Mouse (Mus musculus) G1E-ER4 (cell line): Measurements from ENCODE around the gene Fbxl21. TPM values are rescaled to one million over a fixed set of nuclear protein-coding genes. Genes with fewer than 3 reads are reported as not detected.

ENCODE experiments used
- GATA1 ChIP-seq: IDR thresholded peaks from one replicate; pipeline ENCODE4 v1.8.0; 2012; ENCODE audit warnings: low read length, inconsistent platforms
- polyA plus RNA-seq: library from polyadenylated mRNA; stranded (reverse); fragments of >175 nt; gene quantifications from 2 replicates; pipeline ENCODE4 v1.2.3, GENCODE M21; 2012

Fbxl21 gene
- polyA plus RNA-seq, 1 experiment, result not detected

DNA sequence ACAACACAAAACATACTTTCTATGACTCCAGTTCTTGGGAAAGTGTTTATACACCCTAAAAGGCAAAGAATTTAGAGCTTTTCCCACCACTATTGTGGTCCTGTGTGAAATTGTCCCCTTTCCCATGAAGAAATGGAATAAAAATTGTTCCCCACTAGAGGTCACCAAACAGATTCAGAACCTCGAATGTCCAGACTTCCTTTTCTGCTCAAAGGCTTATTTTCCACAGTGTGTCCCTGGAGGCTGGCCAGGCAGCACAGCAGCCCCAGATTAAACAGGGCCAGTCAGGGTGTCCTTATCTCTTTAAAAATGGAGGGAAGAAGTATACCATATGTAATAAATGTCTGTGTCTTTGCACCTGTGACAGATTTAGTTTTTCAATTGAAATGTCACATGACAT lies 33.7 kb downstream of the Fbxl21 start:
- no peak for TF ChIP-seq GATA1

DNA sequence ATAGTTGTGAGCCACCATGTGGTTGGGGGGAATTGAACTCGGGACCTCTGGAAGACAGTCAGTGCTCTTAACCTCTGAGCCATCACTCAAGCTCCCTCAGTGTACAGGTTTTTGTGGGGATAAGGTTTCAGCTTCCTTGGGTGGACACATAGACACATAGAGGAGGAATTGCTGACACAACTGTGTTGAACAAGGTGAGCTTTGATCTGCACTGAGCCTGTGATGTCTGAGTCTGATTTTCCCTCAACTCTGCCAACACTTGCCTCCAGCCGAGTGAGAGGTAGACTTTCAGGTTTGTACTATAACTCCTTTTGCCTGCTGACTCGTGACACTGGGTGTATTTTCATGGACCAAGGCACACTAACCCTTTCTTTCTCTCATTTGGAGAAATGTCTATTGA lies 34.4 kb downstream of the Fbxl21 start:
- TF ChIP-seq GATA1, result no peak

DNA sequence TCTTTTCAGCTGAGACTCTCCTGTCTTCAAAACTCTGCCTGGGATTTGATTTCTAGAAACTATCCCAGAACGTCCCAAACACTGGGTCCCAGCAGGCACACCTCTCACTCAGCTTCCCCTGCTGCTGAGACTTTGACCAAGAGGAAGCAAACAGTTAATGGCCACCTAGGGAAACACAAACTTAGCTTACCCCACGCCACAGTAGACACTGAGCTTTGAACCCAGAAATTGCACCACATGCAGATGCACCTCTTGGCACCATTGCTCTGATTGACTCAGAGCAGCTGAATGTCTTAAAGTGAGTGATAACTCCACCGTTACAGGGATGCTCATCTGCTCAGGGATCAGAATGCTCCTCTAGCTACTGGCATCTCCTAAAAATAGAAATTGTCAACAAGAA lies 36.5 kb downstream of the Fbxl21 start:
- no peak for TF ChIP-seq GATA1

GRCm38 (mm10) chr13:56559841-56560370 lies 37.6 kb downstream of the Fbxl21 start:
- TF ChIP-seq GATA1, result no peak

DNA sequence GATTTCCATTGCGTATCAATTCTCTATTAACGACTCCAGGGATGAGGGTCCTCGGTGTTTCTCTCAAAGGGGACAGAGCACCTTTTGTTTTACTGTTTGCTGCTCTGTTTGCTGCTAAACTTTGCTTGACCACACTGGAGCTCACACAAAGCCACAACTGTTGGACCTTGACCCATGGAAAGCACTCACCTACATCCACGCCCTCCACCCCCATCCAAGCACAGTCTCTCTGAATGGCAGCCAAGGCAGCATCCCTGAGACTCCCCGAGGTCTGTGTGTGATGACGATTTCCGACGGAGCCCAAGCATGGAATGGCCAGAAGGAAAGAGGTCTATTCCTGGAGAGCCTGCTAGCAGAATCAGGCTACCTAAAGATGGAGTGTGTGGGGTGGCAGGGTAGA lies 38.9 kb downstream of the Fbxl21 start:
- no peak for TF ChIP-seq GATA1

DNA sequence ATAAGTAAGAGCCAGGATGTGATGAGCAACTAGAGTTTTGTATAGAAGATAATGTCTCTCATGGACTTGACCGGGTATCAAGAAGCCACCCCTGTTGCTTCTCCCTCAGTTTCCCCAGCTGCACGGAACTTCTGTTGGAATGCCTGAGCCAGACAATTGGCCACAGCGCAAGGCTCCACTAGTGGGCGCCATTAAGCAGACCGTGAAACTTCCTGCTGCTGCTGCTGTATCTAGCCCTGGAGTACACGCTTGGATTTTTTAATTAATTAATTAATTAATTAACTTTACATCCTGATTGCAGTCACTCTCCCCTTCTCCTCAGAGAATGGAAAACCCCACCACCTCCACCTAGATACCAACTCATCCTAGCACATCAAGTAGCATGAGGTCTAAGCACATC lies 40.8 kb downstream of the Fbxl21 start:
- no peak for TF ChIP-seq GATA1

DNA sequence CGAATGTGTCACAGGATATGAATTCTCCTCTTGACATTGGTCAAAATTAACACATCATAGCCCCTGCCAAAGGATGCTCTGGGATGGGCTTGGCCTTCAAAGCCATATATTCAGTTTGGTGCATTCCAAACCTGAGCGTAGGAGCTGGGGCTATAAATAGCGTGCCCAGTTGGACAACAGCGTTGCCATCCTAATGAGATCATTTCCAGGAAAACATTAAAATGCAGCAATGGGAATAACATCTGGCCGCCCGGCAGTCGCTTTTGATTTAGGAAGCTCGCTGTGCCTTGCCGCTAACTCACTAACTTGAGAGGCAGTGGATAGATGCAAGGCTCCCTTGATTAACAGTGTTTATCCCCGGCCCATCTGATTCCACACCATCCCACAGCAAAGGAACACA lies 44.1 kb downstream of the Fbxl21 start:
- TF ChIP-seq GATA1, result no peak

GRCm38 (mm10) chr13:56571645-56572044 lies 49.4 kb downstream of the Fbxl21 start:
- TF ChIP-seq GATA1, result no peak

GRCm38 (mm10) chr13:56575074-56575473 lies 52.8 kb downstream of the Fbxl21 start:
- no peak for TF ChIP-seq GATA1

DNA sequence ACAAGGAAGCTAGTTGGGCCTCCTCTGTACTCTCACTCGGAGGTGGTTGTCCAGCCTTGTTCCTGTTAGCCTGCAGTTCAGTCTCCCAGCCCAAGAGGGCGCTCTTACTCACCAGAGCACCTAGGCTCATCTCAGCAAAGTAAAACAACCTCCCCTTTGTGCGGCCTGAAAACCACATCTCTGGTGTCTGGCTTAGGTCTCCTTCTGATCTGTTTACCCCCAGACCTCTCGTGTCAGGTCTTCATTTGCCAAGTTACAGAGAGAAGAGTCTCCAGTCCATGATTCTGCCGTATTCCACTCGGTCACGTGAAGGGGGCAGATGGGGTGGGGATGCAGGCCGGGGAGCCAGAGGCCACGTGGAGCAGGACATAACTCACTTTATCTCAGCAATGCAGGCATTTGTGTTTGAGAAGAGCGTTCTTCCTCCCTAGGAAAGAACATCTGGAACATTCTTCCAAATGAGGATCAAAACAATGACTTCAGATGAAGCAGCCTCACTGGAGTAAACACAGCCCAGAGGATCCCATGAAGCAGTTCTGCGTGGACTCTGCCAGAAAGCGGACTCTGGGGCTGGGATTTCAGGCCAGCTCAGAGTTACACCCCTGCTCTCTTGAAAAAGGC lies 53.5 kb downstream of the Fbxl21 start:
- TF ChIP-seq GATA1, result no peak

DNA sequence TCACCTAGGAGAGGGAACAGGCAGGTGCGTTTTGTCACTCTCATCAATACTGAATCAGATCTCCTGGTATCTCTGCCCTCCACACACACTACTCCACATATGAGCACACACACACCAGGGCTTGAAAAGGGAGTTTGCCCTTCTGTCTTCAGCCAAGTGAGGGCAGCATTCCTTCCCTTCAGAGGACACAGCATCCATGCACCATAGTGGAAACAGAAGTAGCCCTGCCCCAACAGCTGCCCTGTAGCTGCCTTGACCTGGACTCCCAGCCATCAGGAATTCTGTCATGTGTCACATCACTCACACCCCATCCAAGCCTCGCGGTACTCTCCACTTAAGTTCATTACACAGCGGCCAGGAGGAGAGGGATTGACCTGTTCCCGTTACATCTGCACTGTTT lies 55.8 kb downstream of the Fbxl21 start:
- no peak for TF ChIP-seq GATA1

DNA sequence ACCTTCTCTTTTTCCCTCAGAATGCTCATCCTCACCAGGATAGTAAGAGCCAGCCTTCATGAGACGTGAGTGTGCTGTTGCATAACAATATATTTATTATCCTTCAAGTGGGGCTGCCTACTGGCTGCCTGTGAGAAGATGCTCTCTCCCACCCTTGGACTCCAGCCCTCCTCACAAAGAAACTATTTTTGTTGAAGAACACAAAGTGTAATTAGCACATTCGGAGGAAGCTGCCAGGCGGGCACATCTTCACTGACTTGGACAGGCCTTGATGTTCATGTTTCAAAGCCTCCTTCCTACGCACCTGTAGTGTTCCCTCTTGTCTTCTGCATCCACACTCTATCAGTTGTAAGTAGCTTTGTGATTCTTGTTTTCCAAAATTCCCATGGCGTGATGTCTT lies 58.2 kb downstream of the Fbxl21 start:
- no peak for TF ChIP-seq GATA1

DNA sequence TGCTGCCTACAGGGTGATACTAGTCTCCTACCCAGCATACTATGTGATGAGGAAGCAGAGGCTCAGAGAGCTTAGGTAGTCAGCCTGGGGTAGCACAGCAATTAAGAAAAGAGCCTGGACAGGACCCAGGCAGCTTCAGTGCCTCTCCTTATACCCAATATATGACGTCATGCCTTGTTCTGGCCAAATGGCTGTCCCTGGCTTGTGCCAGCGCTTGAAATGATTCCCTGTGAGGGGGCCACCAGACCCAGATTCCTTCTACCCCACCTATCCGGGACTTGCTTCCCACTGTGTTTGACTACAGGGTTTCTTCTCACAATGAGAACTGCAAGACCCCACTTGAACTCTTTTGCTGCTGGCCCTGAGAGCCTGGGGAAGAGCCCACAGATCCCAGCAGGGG lies 59.2 kb downstream of the Fbxl21 start:
- TF ChIP-seq GATA1, result no peak

- no peak for TF ChIP-seq GATA1
These were observed 59.7 kb downstream of the Fbxl21 start for GRCm38 (mm10) chr13:56581961-56582434.

DNA sequence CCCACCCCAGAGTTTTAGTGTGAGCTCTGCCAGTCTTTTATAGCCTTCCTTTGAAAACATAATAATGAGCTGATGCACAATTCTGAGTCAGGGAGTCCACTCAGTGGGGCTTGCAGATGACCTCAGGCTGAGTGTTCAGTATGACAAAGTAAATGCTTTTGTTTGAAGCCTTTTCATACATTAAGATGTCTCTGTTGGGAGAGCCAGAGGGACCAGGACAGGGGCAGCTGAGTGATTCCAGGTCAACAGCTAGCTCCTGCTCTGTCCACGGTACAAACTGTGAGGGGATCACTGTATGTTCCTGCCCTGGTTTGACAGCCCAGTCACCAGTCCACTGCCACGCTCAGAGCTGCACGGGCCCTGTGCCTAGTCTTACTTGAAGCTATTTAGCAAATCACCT lies 60.4 kb downstream of the Fbxl21 start:
- TF ChIP-seq GATA1, result no peak

GRCm38 (mm10) chr13:56586046-56586445 lies 63.8 kb downstream of the Fbxl21 start:
- no peak for TF ChIP-seq GATA1

Other genes with a start within 250 kb of the Fbxl21 start
- not detected in 2 replicates for gene Cxcl14, start 225.9 kb upstream of the Fbxl21 start, polyA plus RNA-seq
- not detected in 2 replicates for gene Gm3045, start 95.9 kb upstream of the Fbxl21 start, polyA plus RNA-seq
- not detected in 2 replicates for gene Slc25a48, start 84.1 kb upstream of the Fbxl21 start, polyA plus RNA-seq
- gene Il9, start 40.2 kb upstream of the Fbxl21 start, polyA plus RNA-seq, result not detected in 2 replicates
- gene Lect2, start 26.0 kb downstream of the Fbxl21 start, polyA plus RNA-seq, result not detected in 2 replicates
- not detected in 2 replicates for gene Tgfbi, start 87.1 kb downstream of the Fbxl21 start, polyA plus RNA-seq
- 2.7 and 3.5 TPM in 2 replicates for gene Smad5, start 180.5 kb downstream of the Fbxl21 start, polyA plus RNA-seq
- gene Gm45623, start 231.4 kb downstream of the Fbxl21 start, polyA plus RNA-seq, result not detected in 2 replicates